In the genomic region with DNA sequence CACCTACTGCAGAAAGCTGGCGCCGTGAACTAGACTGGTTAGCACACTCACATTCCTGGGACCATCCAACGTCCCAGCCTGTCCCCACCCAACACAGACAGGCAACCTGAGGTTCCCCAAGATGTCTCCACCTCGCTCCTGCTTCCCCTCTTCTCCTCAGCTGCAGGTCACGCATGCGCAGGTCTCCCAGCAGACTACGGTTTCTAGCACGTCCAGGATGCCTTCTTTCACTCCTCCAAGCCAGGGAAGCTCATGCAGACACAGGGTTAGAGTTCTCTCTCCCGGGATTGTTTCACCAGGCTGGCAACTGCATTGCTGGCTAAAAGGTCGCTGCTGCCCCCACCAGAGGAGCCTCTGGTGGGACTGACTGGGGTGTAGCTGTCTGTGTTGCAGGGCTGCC, we compare ENCODE assay signal across 1 mouse cellular context.
TF ChIP-seq lines count a peak whose summit lies in the region.

No protein-coding gene starts in this region.

TF ChIP-seq in myocyte, 11 proteins besides CTCF, POLR2A, EP300 and RAD21 (continued from another document):
- no peak for TF ChIP-seq MYOD1 (IDR thresholded peaks at IDR 0.05; ENCODE audit: control insufficient read depth in 1 of 3, insufficient read length in 2 of 3, low read depth in 2 of 3)
- no peak for TF ChIP-seq MYOG (IDR thresholded peaks at IDR 0.05; ENCODE audit: control insufficient read depth in 1 of 3, insufficient read depth in 1 of 3, insufficient read length in 2 of 3, low read depth in 2 of 3)
- no peak for TF ChIP-seq TCF12 (IDR thresholded peaks at IDR 0.05; ENCODE audit: insufficient read depth, poor library complexity, severe bottlenecking)
- TF ChIP-seq SRF (IDR thresholded peaks at IDR 0.05; ENCODE audit: control insufficient read depth, insufficient read length, low read depth) = no peak
- no peak for TF ChIP-seq POLR2AphosphoS2 (IDR thresholded peaks at IDR 0.05; ENCODE audit: insufficient read length, low read depth)
- no peak for TF ChIP-seq CEBPB (IDR thresholded peaks at IDR 0.05; ENCODE audit: insufficient read depth, poor library complexity, severe bottlenecking)
